Mouse (Mus musculus) lung, postnatal 14 days (tissue): ENCODE data around the gene Vmn1r4.

Source experiments
- DNase-seq: peaks from one replicate; pipeline ENCODE4 v3.0.0; 2021

Vmn1r4 gene

DNA sequence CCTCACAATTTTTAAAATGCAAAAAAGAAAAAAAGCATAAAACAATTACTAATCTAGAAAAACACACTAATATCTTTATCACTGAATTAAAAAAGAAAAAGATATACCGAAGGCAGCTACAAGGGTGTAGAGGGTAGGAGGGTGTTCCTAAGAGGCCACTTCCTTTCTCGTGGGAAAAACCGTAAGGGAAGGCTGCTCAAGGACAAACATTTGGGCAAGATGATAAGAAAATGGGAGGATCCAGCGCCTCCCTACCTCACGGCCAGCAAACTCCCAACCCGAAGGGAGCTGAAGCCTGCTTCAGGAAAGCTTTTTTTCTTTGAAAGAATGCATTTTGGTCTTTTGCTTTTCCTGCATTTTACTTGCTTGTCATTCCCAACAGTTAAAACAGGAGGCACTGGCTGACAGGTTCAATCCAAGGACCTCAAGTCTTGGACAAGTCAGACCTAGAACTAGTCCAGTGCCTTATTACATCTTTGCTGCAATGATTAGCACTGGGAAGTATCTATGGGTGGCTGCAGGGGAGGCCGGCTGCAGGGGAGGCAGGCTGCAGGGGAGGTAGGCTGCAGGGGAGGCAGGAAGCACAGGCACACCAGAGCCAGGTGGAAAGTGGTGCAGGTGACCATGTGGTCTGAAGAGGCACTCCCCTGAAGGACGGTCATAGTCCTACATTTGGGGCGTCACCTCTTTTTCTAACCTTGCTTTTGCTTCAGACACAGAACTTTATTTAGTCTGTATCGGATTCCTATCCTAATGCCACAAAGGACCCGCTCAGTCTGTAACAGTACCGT is 6.0 kb upstream of the Vmn1r4 start:
- no peak for DNase-seq

DNA sequence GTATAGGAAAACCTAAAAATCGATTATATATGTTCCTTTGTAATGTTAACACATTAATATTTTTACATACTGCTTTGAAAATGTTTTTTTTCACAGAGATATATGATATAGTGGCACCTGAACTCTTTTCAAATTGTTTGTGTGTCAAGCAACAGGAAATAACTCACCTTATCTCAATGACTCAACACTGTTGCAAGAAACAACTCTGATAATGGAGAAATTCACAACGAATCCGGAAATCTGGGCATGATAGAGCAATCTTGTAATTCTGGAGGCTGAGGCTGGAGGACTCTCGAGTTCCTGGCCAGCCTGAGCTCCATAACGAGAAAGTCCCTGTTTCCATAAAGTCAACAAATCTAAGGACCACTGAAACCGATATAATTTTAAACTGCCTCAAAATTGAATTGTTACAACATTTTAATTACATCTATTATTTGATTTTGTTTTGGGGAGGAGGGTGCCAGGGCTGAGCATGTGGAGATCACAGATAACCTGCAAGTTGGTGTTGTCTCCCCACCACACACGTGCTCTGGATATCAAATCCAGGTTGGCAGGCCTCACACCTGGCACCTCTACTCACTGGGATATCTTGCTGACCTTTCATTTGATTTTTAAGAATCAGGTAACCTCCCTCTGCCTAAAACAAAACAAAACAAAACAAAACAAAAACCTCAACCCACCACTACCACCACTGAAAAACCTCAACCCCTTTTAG is 4.3 kb upstream of the Vmn1r4 start:
- DNase-seq, result no peak

DNA sequence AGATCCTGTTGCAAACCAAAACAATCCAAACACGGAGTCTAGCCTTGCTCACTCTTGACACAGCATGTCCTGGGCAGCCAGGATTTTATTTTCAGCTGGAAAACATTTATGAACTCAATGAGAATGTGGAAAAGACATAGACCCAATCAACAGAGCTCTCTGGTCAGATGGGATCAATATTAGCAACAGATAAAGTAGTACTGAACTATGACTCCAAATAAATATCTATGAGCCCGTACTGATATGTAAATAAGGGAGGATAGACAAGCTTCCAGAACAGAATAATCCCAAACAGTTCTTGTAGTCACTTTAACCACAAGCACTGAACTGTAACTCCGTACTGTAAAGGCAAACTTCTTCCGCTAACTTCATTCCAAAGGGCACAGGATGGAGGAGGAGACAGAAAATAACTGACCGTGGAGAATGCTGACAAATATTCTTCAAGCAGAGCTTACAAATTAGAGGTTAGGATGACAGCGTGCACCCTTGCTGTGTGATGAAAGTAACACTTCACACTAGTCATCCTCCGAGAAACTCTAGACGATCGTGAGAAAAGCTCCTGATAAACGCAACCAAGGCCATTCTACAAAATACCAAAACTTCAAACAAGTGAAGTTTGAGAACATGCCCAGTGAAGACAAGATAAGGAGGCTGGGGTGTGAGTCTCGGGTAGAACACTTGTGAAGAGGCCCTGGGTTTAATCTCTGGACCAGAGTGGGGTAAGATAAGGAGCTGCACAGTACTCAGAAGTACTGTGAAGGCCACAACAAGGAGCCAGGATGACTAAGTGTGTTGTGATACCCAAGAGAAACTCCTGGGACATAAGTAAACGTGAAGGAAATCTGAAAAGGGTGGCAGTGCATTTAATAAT is 3.4 kb upstream of the Vmn1r4 start:
- no peak for DNase-seq

DNA sequence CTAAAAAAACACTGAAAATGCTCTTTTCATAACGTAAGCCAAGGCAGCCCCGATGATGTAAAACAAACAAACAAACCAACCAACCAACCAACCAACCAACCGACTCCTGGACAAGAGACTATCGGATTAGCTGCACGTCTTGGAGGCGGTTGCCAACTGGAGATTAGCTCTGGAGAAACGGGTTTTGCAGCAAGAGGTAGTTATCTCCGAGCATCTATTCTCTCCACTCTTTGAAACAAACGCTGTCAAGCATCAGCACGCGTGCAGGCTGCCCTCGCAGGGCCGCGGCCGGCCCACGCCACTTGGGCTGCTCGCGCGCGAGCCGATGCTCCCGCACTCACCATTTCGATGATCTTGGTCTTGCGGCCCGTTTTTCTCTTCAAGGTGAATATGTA is 487 bp upstream of the Vmn1r4 start:
- no peak for DNase-seq

DNA sequence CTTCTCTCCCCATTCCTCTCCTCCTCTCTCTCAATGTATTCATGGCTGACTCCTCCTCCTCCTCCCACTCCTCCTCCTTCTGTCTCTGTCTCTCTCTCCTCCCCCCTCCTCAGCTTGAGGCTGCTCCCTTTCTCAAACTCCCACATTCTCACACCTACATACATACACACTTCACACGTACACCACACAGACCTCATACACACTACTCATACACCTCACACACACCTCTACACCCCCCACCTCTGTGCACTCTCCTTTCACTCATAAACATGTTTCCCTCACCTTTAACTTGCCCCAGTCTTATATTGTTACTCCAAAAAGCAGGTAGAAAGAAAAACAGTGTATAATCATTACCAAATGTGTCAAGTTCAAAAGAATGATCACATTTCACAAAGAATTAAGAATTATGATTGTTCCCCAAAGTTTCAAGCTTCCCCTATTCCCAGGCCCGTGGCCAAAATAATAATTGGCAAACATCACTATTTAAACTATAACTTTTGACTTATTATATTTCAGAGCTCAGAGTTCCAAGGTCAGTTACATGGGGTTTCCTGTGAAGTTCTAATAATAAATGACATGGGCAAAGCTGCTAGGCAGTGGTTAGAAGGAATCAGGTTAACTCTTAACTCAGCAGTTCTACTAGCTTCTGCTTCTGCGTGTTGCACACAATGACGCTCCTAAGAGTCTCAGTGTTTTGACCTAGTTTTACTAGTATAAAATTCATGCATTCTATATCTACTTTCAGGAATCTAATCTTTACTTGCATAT is 8.0 kb downstream of the Vmn1r4 start:
- no peak for DNase-seq

GRCm38 (mm10) chr6:56932464-56932863 is 8.6 kb downstream of the Vmn1r4 start:
- no peak for DNase-seq

DNA sequence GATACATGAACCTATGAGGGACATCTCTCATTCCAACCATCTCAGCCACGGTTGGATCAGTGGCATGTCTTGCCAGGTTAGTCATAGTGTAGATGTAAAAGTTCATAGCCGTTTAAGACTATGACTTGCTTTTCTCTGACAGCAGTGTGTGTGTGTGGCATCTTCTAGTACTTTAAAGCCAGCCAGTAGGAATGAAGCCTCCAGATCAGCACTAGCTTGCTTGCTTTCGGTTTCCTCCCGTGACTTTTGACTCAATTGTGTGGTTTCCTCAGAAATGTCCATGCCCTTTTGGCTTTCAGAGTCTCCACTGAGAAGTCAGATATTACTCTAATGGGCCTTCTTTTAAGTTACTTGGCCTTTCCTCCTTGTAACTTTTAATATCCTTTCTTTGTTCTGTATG is 10.6 kb downstream of the Vmn1r4 start:
- no peak for DNase-seq

DNA sequence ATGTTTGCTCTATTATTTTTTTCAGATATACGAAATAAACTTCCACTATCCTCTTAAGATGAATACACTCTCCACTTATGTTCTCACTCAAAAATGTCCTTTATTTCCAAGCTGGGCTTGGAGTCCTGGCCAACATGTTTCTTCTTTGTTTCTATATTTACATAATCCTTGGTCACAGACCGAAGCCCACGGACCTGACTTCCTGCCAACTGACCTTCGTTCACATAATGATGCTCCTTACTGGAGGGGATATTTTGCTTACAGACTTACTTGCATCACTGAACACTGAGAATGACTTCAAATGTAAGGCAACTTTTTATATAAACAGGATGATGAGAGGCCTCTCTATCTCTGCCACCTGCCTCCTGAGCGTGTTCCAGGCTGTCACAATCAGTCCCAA is 32.6 kb downstream of the Vmn1r4 start:
- no peak for DNase-seq

GRCm38 (mm10) chr6:56969973-56970372 is 46.2 kb downstream of the Vmn1r4 start, which contains the start of gene Vmn1r5:
Vmn1r5 (plus strand) TSS chr6:56970273.
- DNase-seq, result no peak

DNA sequence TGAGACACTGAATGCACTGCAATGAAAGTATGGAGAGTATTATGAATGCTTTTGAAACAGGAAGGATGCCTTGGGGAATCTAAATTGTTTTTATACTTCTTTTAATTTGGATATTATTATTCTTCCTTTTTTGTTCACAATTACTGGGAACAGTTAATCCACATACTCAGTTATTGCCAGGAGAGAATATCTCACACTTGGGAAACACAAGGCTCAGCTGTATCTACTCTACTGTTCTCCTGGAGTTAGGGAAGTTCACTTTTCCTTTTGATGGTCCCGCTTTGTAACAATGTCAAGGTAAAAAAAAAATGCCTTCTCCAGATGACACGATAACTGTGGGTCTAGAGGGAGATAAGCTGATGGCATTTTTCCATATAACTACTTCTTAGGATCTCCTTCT is 73.1 kb downstream of the Vmn1r4 start, which contains the start of gene Vmn1r6:
TSS of gene Vmn1r6 (plus strand) at position 301 of the 400 bp plus-strand sequence.
- DNase-seq, result no peak
